Mouse (Mus musculus): Measurements from ENCODE around the gene Cdc42.
A peak's percentile ranks its signal among the peaks of the same experiment; 100 is the strongest.

Gene Cdc42

GRCm38 (mm10) chr4:137282584-137283406, 74.7 kb downstream of the Cdc42 start:
- DNase-seq (ENCODE audit: low spot score): peak; percentile 59

DNA sequence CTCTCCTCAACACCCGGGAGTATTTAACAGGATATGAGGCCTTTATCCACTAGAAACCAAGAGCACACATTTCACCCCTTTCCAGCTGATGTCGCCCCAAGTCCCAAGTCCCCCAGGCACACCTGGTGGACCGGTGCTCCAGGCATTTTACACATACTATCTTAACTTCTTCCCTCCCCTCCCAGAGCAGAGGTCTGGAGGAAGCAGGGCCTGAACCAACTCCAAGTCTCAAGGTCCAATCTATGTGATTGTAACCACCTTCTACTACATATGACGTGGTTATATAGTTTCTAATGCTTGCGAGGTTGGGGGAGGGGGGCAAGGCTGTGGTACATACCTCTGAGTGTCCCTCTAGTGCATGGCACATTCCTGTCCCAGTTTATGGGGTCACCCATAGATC, 75.4 kb downstream of the Cdc42 start:
- no peak for DNase-seq (ENCODE audit: low spot score)

GRCm38 (mm10) chr4:137281273-137281672, 76.2 kb downstream of the Cdc42 start:
- no peak for DNase-seq (ENCODE audit: low spot score)

DNA sequence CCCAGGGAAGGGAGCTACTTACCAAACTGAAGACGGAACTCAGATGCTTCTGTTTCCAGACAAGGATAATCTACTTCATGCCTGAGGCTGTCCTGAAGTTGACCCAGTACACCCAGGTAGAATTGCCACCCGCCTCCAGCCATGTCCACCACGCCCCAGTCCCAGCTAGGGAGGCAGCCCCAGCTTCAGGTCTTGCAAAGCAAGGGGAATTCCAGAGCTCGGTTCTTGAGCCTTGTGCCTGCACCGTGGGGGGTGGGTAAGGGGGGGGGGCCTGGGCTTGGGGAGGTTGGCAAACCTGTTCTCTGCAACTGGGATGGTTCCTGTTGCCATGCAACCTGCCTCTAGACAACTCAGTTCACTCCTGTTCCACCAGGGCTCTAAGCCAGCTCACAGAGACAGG, 78.2 kb downstream of the Cdc42 start:
- no peak for DNase-seq (ENCODE audit: low spot score)

DNA sequence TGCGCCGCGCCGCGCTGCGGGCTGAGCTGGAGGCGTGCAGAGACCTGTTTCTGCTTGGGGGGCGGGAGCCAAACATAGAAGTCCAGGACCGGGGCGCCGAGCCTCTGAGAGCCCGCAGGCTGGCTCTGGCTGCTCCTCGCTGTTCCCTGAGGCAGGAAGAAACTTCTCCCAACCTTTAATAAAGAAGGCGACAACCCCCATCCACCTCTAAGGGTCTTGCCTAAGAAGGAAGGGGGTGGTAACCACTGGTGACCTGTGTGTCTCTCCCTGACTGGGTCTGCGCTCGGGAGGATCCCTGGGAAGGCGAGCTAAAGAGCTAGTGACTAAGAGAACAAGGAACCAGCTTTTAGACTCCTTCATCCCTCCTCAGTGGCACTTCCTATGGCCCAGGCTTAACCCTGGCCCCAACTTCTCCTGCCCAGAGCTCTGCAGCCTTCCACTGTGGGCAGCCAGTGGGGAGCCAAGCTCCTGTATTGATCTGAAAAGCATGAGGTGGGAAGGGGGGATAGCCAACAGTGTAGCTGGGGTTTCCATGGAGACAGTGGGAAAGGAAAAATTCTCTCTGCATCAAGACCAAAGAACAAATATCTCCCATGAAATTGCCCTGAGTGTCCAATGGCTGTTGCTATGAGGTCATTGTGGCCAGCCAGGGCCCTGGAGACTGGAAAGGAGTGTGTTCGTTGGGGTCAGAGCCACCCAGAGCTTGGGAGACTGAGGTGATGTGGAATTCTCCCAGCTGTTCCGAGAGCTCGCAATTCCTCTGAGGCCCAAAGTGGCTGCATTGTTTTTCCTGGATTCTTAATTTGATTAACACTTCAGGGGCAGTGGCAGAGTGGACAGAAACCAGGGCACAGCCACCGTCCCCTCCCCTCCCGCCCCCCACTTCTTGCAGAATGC, 79.1 kb downstream of the Cdc42 start:
- no peak for DNase-seq (ENCODE audit: low spot score)

GRCm38 (mm10) chr4:137277600-137278143, 79.8 kb downstream of the Cdc42 start:
- peak; percentile 38 for DNase-seq (ENCODE audit: low spot score)

- peak; percentile 81 for DNase-seq (ENCODE audit: low spot score)
Observed at GRCm38 (mm10) chr4:137277166-137277513, 80.4 kb downstream of the Cdc42 start, which contains the start of gene Wnt4. TSS of gene Wnt4 (plus strand) at chr4:137277489.

- DNase-seq (ENCODE audit: low spot score): no peak
Observed at GRCm38 (mm10) chr4:137276443-137277165, 80.9 kb downstream of the Cdc42 start.

GRCm38 (mm10) chr4:137274304-137274703, 83.2 kb downstream of the Cdc42 start:
- no peak for DNase-seq (ENCODE audit: low spot score)

DNA sequence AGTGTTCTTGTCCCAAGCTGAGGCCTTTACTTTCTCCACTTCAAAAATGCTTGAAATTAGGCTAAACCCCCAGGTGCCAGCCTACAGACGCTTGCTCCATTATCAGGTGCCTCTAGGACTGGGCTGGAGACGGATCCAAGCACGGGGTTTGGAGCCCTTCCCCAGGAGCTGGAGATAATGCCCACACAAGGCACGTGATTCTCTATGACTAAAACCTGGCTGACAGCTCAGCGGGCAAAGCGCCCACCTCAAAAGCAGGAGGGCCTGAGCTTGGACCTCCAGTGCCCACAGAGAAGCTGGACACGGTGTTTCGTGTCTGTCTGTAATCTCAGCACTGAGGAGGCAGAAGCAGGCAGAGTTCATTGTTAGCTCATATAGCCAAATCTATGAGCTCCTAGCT, 85.7 kb downstream of the Cdc42 start:
- DNase-seq (ENCODE audit: low spot score): no peak
